Mouse (Mus musculus): ENCODE results near the gene Cacna1e. TPM values are rescaled to one million over a fixed set of nuclear protein-coding genes. Genes with fewer than 3 reads are reported as not detected.

The Cacna1e gene
- polyA plus RNA-seq, 1 experiment from 2014 or later = 0.47 TPM

GRCm38 (mm10) chr1:154846900-154847299 lies 37.4 kb downstream of the Cacna1e start:
- Histone ChIP-seq H3K9me3 (ENCODE audit: control insufficient read depth, low read length) (no peaks in the 10 kb centered on the region), H3K27me3 (replicated peaks; ENCODE audit: control insufficient read depth, insufficient read depth, low read length) (no peaks in the 10 kb centered on the region), H3K4me2 (no peak overlapping the region), H3K36me3 (ENCODE audit: control insufficient read depth, insufficient read depth, low read length) (no peaks in the 10 kb centered on the region), H3K9ac (ENCODE audit: low read depth, low read length) (no peak overlapping the region), H3K27ac (ENCODE audit: low read depth, low read length) (no peak overlapping the region), H3K4me3 (ENCODE audit: low read depth, low read length) (no peak overlapping the region), H3K4me1 (replicated peaks; ENCODE audit: control insufficient read depth, insufficient read depth, low read length) (no peaks in the 10 kb centered on the region)
- DNase-seq (ENCODE audit: low spot score) = no peak
- WGBS = 74% methylated on average over 2 of the region's 2 CpGs
- ATAC-seq (replicated peaks; ENCODE audit: low FRiP score) = no peak

DNA sequence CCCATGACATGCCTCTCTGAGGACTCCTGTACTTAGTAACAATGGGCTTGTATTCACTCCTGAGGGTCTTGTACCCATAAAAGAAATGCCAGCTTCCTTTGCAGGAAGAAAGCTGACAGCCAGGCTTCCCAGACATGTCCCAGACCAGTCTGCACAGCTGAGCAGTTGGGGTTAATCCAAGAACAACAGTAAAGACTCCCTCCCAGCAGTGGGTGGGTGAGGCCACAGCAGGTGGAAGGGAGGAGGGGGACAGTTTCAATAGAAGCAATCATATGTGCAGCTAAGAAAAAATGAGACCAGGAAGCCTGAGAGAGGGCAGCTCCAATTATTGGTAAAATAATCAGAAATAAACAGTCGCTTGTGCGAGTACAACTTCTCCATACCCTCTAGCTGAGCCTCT lies 40.9 kb downstream of the Cacna1e start:
- no peak for ATAC-seq (replicated peaks; ENCODE audit: low FRiP score)

GRCm38 (mm10) chr1:154842336-154842735 lies 42.0 kb downstream of the Cacna1e start:
- Histone ChIP-seq H3K4me2 (no peak overlapping the region), H3K4me1 (replicated peaks; ENCODE audit: control insufficient read depth, insufficient read depth, low read length) (no peaks in the 10 kb centered on the region), H3K27me3 (replicated peaks; ENCODE audit: control insufficient read depth, insufficient read depth, low read length) (no peaks in the 10 kb centered on the region), H3K9me3 (ENCODE audit: control insufficient read depth, low read length) (no peaks in the 10 kb centered on the region), H3K36me3 (ENCODE audit: control insufficient read depth, insufficient read depth, low read length) (no peaks in the 10 kb centered on the region), H3K9ac (ENCODE audit: low read depth, low read length) (no peak overlapping the region), H3K4me3 (ENCODE audit: low read depth, low read length) (no peak overlapping the region), H3K27ac (ENCODE audit: low read depth, low read length) (no peak overlapping the region)
- 76% methylated on average over 5 of the region's 5 CpGs for WGBS
- DNase-seq (ENCODE audit: low spot score) (no peak), ATAC-seq (replicated peaks; ENCODE audit: low FRiP score) (no peak)

More for the DNA sequence above, 40.9 kb downstream of the Cacna1e start:
- Histone ChIP-seq H3K27me3 (replicated peaks; ENCODE audit: control insufficient read depth, insufficient read depth, low read length) (no peaks in the 10 kb centered on the region), H3K36me3 (ENCODE audit: control insufficient read depth, insufficient read depth, low read length) (no peaks in the 10 kb centered on the region), H3K9ac (ENCODE audit: low read depth, low read length) (no peak overlapping the region), H3K27ac (ENCODE audit: low read depth, low read length) (no peak overlapping the region), H3K4me2 (no peak overlapping the region), H3K4me3 (ENCODE audit: low read depth, low read length) (no peak overlapping the region), H3K9me3 (ENCODE audit: control insufficient read depth, low read length) (no peaks in the 10 kb centered on the region), H3K4me1 (replicated peaks; ENCODE audit: control insufficient read depth, insufficient read depth, low read length) (no peaks in the 10 kb centered on the region)
- DNase-seq (ENCODE audit: low spot score) = no peak
- 92% methylated on average over 2 of the region's 2 CpGs for WGBS

- 52% methylated on average over 6 of the region's 6 CpGs for WGBS
- ATAC-seq (replicated peaks; ENCODE audit: low FRiP score) (no peak), DNase-seq (ENCODE audit: low spot score) (no peak)
- H3K36me3 ChIP-seq (ENCODE audit: control insufficient read depth, insufficient read depth, low read length) = no peaks in the 10 kb centered on the region
- no peak overlapping the region for H3K9ac ChIP-seq (ENCODE audit: low read depth, low read length)
- H3K4me3 ChIP-seq (ENCODE audit: low read depth, low read length) = no peak overlapping the region
- H3K4me1 ChIP-seq (replicated peaks; ENCODE audit: control insufficient read depth, insufficient read depth, low read length) = no peaks in the 10 kb centered on the region
- no peaks in the 10 kb centered on the region for H3K9me3 ChIP-seq (ENCODE audit: control insufficient read depth, low read length)
- H3K27ac ChIP-seq (ENCODE audit: low read depth, low read length) = no peak overlapping the region
- H3K4me2 ChIP-seq = no peak overlapping the region
- H3K27me3 ChIP-seq (replicated peaks; ENCODE audit: control insufficient read depth, insufficient read depth, low read length) = no peaks in the 10 kb centered on the region
Measured at GRCm38 (mm10) chr1:154841057-154841630, 43.2 kb downstream of the Cacna1e start.

GRCm38 (mm10) chr1:154839272-154839671 lies 45.0 kb downstream of the Cacna1e start:
- DNase-seq (ENCODE audit: low spot score) (no peak), ATAC-seq (replicated peaks; ENCODE audit: low FRiP score) (no peak)
- 74% methylated on average over 4 of the region's 4 CpGs for WGBS
- H3K9me3 ChIP-seq (ENCODE audit: control insufficient read depth, low read length) = no peaks in the 10 kb centered on the region
- no peak overlapping the region for H3K4me3 ChIP-seq (ENCODE audit: low read depth, low read length)
- no peaks in the 10 kb centered on the region for H3K27me3 ChIP-seq (replicated peaks; ENCODE audit: control insufficient read depth, insufficient read depth, low read length)
- no peaks in the 10 kb centered on the region for H3K36me3 ChIP-seq (ENCODE audit: control insufficient read depth, insufficient read depth, low read length)
- no peak overlapping the region for H3K4me2 ChIP-seq
- H3K27ac ChIP-seq (ENCODE audit: low read depth, low read length) = no peak overlapping the region
- H3K9ac ChIP-seq (ENCODE audit: low read depth, low read length) = no peak overlapping the region
- no peaks in the 10 kb centered on the region for H3K4me1 ChIP-seq (replicated peaks; ENCODE audit: control insufficient read depth, insufficient read depth, low read length)

- ATAC-seq (replicated peaks; ENCODE audit: low FRiP score) (no peak), DNase-seq (ENCODE audit: low spot score) (no peak)
- no peak overlapping the region for H3K9ac ChIP-seq (ENCODE audit: low read depth, low read length)
- no peaks in the 10 kb centered on the region for H3K4me1 ChIP-seq (replicated peaks; ENCODE audit: control insufficient read depth, insufficient read depth, low read length)
- H3K27me3 ChIP-seq (replicated peaks; ENCODE audit: control insufficient read depth, insufficient read depth, low read length) = no peaks in the 10 kb centered on the region
- no peak overlapping the region for H3K27ac ChIP-seq (ENCODE audit: low read depth, low read length)
- H3K4me3 ChIP-seq (ENCODE audit: low read depth, low read length) = no peak overlapping the region
- H3K9me3 ChIP-seq (ENCODE audit: control insufficient read depth, low read length) = no peaks in the 10 kb centered on the region
- H3K36me3 ChIP-seq (ENCODE audit: control insufficient read depth, insufficient read depth, low read length) = no peaks in the 10 kb centered on the region
- H3K4me2 ChIP-seq = no peak overlapping the region
- 83% methylated on average over 5 of the region's 5 CpGs for WGBS
Measured at GRCm38 (mm10) chr1:154836473-154836872, 47.8 kb downstream of the Cacna1e start.

GRCm38 (mm10) chr1:154832168-154832539 lies 52.1 kb downstream of the Cacna1e start:
- 84% methylated on average over 9 of the region's 9 CpGs for WGBS
- no peak overlapping the region for H3K9ac ChIP-seq (ENCODE audit: low read depth, low read length)
- H3K4me3 ChIP-seq (ENCODE audit: low read depth, low read length) = no peak overlapping the region
- ATAC-seq (replicated peaks; ENCODE audit: low FRiP score) (no peak), DNase-seq (ENCODE audit: low spot score) (no peak)
- H3K36me3 ChIP-seq (ENCODE audit: control insufficient read depth, insufficient read depth, low read length) = no peaks in the 10 kb centered on the region
- no peak overlapping the region for H3K4me2 ChIP-seq
- H3K27ac ChIP-seq (ENCODE audit: low read depth, low read length) = no peak overlapping the region
- H3K4me1 ChIP-seq (replicated peaks; ENCODE audit: control insufficient read depth, insufficient read depth, low read length) = no peaks in the 10 kb centered on the region
- no peaks in the 10 kb centered on the region for H3K27me3 ChIP-seq (replicated peaks; ENCODE audit: control insufficient read depth, insufficient read depth, low read length)
- no peaks in the 10 kb centered on the region for H3K9me3 ChIP-seq (ENCODE audit: control insufficient read depth, low read length)

DNA sequence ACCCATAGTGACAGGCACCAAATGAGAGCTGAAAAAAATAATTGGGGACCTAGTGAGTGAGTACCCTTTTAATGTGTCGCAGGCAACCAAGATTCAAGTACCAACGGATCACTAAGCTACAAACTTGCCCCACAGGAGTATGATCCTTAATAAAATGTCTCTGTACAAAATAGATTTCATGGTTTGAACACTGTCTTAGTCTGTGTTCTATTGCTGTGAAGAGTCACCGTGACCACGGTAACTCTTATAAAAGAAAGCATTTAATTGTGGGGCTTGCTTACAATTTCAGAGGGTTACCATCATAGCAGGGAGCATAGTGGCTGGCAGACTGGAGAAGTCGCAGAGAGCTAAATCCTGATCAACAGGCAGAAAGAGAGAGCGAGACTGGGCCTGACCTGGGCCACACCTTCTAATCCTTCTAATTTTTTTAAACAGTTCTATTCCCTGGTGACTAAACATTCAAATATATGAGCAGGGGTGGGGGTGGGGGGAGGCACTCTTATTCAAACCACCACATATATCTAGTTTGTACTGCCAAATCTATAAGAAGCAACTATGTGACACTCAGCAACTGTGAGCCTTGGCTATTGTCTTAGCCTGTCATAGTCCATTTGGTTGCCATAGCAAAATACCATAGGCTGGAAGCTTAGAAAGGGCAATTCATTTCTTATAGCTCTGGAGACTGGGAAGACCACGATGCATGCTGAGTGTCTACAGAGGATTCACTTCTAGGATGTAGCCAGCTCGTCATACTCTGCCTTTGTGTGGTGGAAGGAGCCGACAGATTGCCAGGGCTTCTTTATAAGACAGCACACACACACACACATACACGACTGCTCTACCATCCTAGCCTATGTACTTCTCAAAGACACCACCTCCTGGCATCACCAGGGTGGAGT lies 52.8 kb downstream of the Cacna1e start:
- no peak for ATAC-seq (replicated peaks; ENCODE audit: low FRiP score)
- DNase-seq (ENCODE audit: low spot score) = no peak

DNA sequence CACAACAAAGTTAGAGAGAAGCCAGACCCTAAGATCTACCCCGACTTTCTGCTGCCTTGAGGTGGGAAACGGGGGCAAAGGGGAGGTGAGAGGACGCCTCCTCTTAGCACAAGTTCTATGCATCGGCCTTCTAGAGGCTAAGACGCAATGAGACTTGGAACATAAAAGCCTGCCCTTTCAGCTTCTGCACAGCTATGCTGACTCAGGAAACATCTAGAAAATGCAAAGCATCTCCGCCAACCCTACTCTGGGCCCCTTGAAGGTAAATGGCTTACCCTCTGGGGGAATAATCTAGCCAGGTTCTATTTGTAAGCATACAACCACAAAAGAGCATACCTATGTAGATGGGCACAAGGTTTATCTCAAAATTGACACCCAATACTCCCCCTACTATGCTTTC lies 54.2 kb downstream of the Cacna1e start:
- 75% methylated on average over 6 of the region's 6 CpGs for WGBS
- H3K9me3 ChIP-seq (ENCODE audit: control insufficient read depth, low read length) = no peaks in the 10 kb centered on the region
- ATAC-seq (replicated peaks; ENCODE audit: low FRiP score) = no peak
- H3K4me3 ChIP-seq (ENCODE audit: low read depth, low read length) = no peak overlapping the region
- H3K27me3 ChIP-seq (replicated peaks; ENCODE audit: control insufficient read depth, insufficient read depth, low read length) = no peaks in the 10 kb centered on the region
- H3K4me2 ChIP-seq = no peak overlapping the region
- H3K36me3 ChIP-seq (ENCODE audit: control insufficient read depth, insufficient read depth, low read length) = no peaks in the 10 kb centered on the region
- no peak overlapping the region for H3K27ac ChIP-seq (ENCODE audit: low read depth, low read length)
- no peaks in the 10 kb centered on the region for H3K4me1 ChIP-seq (replicated peaks; ENCODE audit: control insufficient read depth, insufficient read depth, low read length)
- DNase-seq (ENCODE audit: low spot score) = no peak
- no peak overlapping the region for H3K9ac ChIP-seq (ENCODE audit: low read depth, low read length)

More for the DNA sequence above, 52.8 kb downstream of the Cacna1e start:
- Histone ChIP-seq H3K9me3 (ENCODE audit: control insufficient read depth, low read length) (no peaks in the 10 kb centered on the region), H3K4me3 (ENCODE audit: low read depth, low read length) (no peak overlapping the region), H3K4me1 (replicated peaks; ENCODE audit: control insufficient read depth, insufficient read depth, low read length) (no peaks in the 10 kb centered on the region), H3K4me2 (no peak overlapping the region), H3K9ac (ENCODE audit: low read depth, low read length) (no peak overlapping the region), H3K27ac (ENCODE audit: low read depth, low read length) (no peak overlapping the region), H3K36me3 (ENCODE audit: control insufficient read depth, insufficient read depth, low read length) (no peaks in the 10 kb centered on the region), H3K27me3 (replicated peaks; ENCODE audit: control insufficient read depth, insufficient read depth, low read length) (no peaks in the 10 kb centered on the region)
- 81% methylated on average over 10 of the region's 10 CpGs for WGBS

Data from liver, embryonic 11.5 days (tissue).